Mouse (Mus musculus) heart, adult 2 months (tissue): Measurements from ENCODE around the gene Sh3bp4.

Source experiments
- CTCF ChIP-seq: fragments of 200-600 bp; IDR thresholded peaks from 2 replicates; pipeline ENCODE4 v1.8.1; 2022; ENCODE audit warnings: antibody characterized with exemption, mild to moderate bottlenecking, moderate library complexity
- EP300 ChIP-seq: fragments of 200-500 bp; IDR thresholded peaks from 2 replicates; pipeline ENCODE4 v1.6.1; 2011; ENCODE audit warnings: low read depth, low read length, control low read depth; ENCODE audit not compliant: insufficient read depth
- POLR2A ChIP-seq: fragments of 200-500 bp; IDR thresholded peaks from 2 replicates; pipeline ENCODE4 v1.6.1; 2011; ENCODE audit warnings: mild to moderate bottlenecking, low read depth, low read length, control low read depth; ENCODE audit not compliant: insufficient read depth

DNA sequence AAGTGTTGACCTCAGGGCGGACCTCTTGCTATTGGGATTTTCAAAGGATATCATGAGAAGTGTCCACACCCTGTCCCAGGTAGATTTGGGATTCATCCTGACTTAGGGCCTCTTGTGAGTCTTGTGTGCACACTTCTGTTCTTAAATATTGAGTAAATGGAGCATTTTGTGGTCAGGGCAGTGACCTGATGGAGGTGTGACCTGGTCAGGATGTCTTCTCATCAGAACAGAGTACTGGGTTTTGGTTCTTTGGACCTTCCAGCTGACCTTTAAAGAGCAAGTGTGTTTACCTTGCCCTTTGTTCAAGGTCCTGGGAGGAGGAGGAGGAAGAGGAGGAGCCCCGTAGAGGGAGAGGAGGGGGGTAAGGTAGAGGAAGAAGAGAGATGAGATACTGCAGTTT lies 9.0 kb downstream of the Sh3bp4 start:
- TF ChIP-seq CTCF, result no peak
- TF ChIP-seq POLR2A, result no peak
- TF ChIP-seq EP300, result no peak
